Mouse (Mus musculus) cerebellum, adult 11 months (tissue): Measurements from ENCODE around the gene Lemd2.

Experiments used
- DNase-seq: peaks from one replicate; pipeline ENCODE4 v3.0.0; 2022

The Lemd2 gene

GRCm38 (mm10) chr17:27186068-27186467, 18.2 kb downstream of the Lemd2 start:
- no peak for DNase-seq

- no peak for DNase-seq
Measured at GRCm38 (mm10) chr17:27183667-27184292, 20.5 kb downstream of the Lemd2 start.

GRCm38 (mm10) chr17:27182401-27182800, 21.9 kb downstream of the Lemd2 start:
- no peak for DNase-seq

GRCm38 (mm10) chr17:27181666-27182065, 22.6 kb downstream of the Lemd2 start:
- DNase-seq: no peak

- no peak for DNase-seq
Measured at GRCm38 (mm10) chr17:27179681-27180280, 24.5 kb downstream of the Lemd2 start.

GRCm38 (mm10) chr17:27178427-27179177, 25.7 kb downstream of the Lemd2 start:
- DNase-seq: no peak

- DNase-seq: no peak
Measured at GRCm38 (mm10) chr17:27178019-27178418, 26.2 kb downstream of the Lemd2 start.

GRCm38 (mm10) chr17:27176754-27177153, 27.5 kb downstream of the Lemd2 start:
- DNase-seq: no peak

GRCm38 (mm10) chr17:27176287-27176686, 28.0 kb downstream of the Lemd2 start:
- no peak for DNase-seq

- DNase-seq: no peak
Measured at GRCm38 (mm10) chr17:27175196-27175874, 28.9 kb downstream of the Lemd2 start.

GRCm38 (mm10) chr17:27173715-27174114, 30.6 kb downstream of the Lemd2 start:
- no peak for DNase-seq

GRCm38 (mm10) chr17:27172459-27172858, 31.8 kb downstream of the Lemd2 start:
- DNase-seq: no peak

- no peak for DNase-seq
Measured at GRCm38 (mm10) chr17:27171121-27171520, 33.1 kb downstream of the Lemd2 start.

- DNase-seq: no peak
Measured at GRCm38 (mm10) chr17:27169952-27170695, 34.1 kb downstream of the Lemd2 start.

GRCm38 (mm10) chr17:27168569-27168968, 35.7 kb downstream of the Lemd2 start:
- no peak for DNase-seq

- no peak for DNase-seq
Measured at GRCm38 (mm10) chr17:27167545-27167944, 36.7 kb downstream of the Lemd2 start, which contains the start of gene Ip6k3. TSS of gene Ip6k3 (minus strand) at chr17:27167795.

GRCm38 (mm10) chr17:27166901-27167300, 37.4 kb downstream of the Lemd2 start:
- DNase-seq: no peak

- peak; percentile 41 for DNase-seq
Measured at GRCm38 (mm10) chr17:27165054-27165773, 39.1 kb downstream of the Lemd2 start.

GRCm38 (mm10) chr17:27160905-27161304, 43.4 kb downstream of the Lemd2 start:
- DNase-seq: no peak

GRCm38 (mm10) chr17:27159169-27159568, 45.1 kb downstream of the Lemd2 start:
- no peak for DNase-seq

- no peak for DNase-seq
Measured at GRCm38 (mm10) chr17:27158439-27158838, 45.8 kb downstream of the Lemd2 start.

GRCm38 (mm10) chr17:27155752-27156151, 48.5 kb downstream of the Lemd2 start:
- DNase-seq: no peak
